Mouse (Mus musculus) testis, adult 2 months (tissue): Measurements from ENCODE around the gene Acot6.

Experiments
- CTCF ChIP-seq: fragments of 200-500 bp; IDR thresholded peaks from 2 replicates; pipeline ENCODE4 v1.5.1; 2012; ENCODE audit warnings: low read depth, mild to moderate bottlenecking, inconsistent platforms, low read length, moderate library complexity; ENCODE audit not compliant: control insufficient read depth, insufficient read depth, insufficient replicate concordance
- POLR2A ChIP-seq: fragments of 200-500 bp; IDR thresholded peaks from 2 replicates; pipeline ENCODE4 v1.6.1; 2012; ENCODE audit warnings: low read depth, mild to moderate bottlenecking, inconsistent platforms, low read length, moderate library complexity; ENCODE audit not compliant: control insufficient read depth

GRCm38 (mm10) chr12:84109924-84110323 lies 9.5 kb downstream of the Acot6 start:
- TF ChIP-seq CTCF (no peak), POLR2A (no peak)
